Mouse (Mus musculus) heart, postnatal 0 days (tissue): ENCODE data around the gene Fgfr2. TPM values are rescaled to one million over a fixed set of nuclear protein-coding genes. Genes with fewer than 3 reads are reported as not detected.

Source experiments
- ATAC-seq: fragments of 200-750 bp; cut with Nextera tagmentation; 2 replicates; pipeline ENCODE4 v1.8.0; 2017; ENCODE audit warnings: low read depth, moderate number of reproducible peaks, moderate library complexity; ENCODE audit not compliant: insufficient read depth
- DNase-seq: peaks from one replicate; pipeline ENCODE4 v3.0.0-alpha.2; 2016; ENCODE audit warnings: low spot score
- H3K27ac ChIP-seq: fragments of 300-500 bp; sonication (generic); 2 replicates; pipeline ENCODE4 v1.5.1; 2014; ENCODE audit warnings: low read depth, mild to moderate bottlenecking
- H3K27me3 ChIP-seq: fragments of 300-500 bp; sonication (generic); 2 replicates; pipeline ENCODE4 v1.6.1; 2014; ENCODE audit warnings: low read length, mixed read lengths; ENCODE audit not compliant: control insufficient read depth, insufficient read depth
- H3K36me3 ChIP-seq: fragments of 300-500 bp; sonication (generic); replicated peaks from 2 replicates; pipeline ENCODE4 v1.6.1; 2014; ENCODE audit warnings: low read length, mixed read lengths; ENCODE audit not compliant: control insufficient read depth, insufficient read depth
- H3K4me1 ChIP-seq: fragments of 300-500 bp; sonication (generic); 2 replicates; pipeline ENCODE4 v1.6.1; 2014; ENCODE audit warnings: antibody characterized with exemption; ENCODE audit not compliant: control insufficient read depth, insufficient read depth
- H3K4me2 ChIP-seq: fragments of 300-500 bp; sonication (generic); 2 replicates; pipeline ENCODE4 v1.6.1; 2014; ENCODE audit warnings: low read depth, mild to moderate bottlenecking, low read length, moderate library complexity
- H3K4me3 ChIP-seq: fragments of 300-500 bp; sonication (generic); 2 replicates; pipeline ENCODE4 v1.5.1; 2014; ENCODE audit warnings: low read depth, low read length
- H3K9ac ChIP-seq: fragments of 300-500 bp; sonication (generic); replicated peaks from 2 replicates; pipeline ENCODE4 v1.6.1; 2014; ENCODE audit warnings: low read depth, low read length, mixed read lengths
- H3K9me3 ChIP-seq: fragments of 300-500 bp; sonication (generic); replicated peaks from 2 replicates; pipeline ENCODE4 v1.6.1; 2016; ENCODE audit warnings: low read length; ENCODE audit not compliant: control insufficient read depth
- CTCF ChIP-seq: IDR thresholded peaks from 2 replicates; pipeline ENCODE4 v1.5.1; 2016; ENCODE audit warnings: antibody characterized with exemption, control low read depth, low read depth
- EP300 ChIP-seq: IDR thresholded peaks from 2 replicates; pipeline ENCODE4 v1.6.1; 2016; ENCODE audit warnings: antibody characterized with exemption, low read depth
- WGBS: fragments of 180-500 bp; shearing (Covaris S2); extraction: QIAGEN DNeasy Blood & Tissue Kit; methylation state at CpG from one replicate; pipeline ENCODE4 v1.1.7; 2014; 5-methylcytosine and 5-hydroxymethylcytosine counted together
- polyA plus RNA-seq: library from polyadenylated mRNA; unstranded; fragments of >200 nt; fragmentation: Nextera tagmentation; extraction: Ambion mirVana; gene quantifications from 2 replicates; pipeline ENCODE4 v1.2.1, GENCODE M21; 2015
- total RNA-seq: library from RNA; depleted of rRNA; stranded (reverse); fragments of >200 nt; gene quantifications from 2 replicates; pipeline ENCODE4 v1.2.3, GENCODE M21; 2014; ENCODE audit warnings: low replicate concordance

Fgfr2 gene
- total and polyA plus RNA-seq, 2 experiments from 2014 or later, result 3.8 to 11.5 TPM

DNA sequence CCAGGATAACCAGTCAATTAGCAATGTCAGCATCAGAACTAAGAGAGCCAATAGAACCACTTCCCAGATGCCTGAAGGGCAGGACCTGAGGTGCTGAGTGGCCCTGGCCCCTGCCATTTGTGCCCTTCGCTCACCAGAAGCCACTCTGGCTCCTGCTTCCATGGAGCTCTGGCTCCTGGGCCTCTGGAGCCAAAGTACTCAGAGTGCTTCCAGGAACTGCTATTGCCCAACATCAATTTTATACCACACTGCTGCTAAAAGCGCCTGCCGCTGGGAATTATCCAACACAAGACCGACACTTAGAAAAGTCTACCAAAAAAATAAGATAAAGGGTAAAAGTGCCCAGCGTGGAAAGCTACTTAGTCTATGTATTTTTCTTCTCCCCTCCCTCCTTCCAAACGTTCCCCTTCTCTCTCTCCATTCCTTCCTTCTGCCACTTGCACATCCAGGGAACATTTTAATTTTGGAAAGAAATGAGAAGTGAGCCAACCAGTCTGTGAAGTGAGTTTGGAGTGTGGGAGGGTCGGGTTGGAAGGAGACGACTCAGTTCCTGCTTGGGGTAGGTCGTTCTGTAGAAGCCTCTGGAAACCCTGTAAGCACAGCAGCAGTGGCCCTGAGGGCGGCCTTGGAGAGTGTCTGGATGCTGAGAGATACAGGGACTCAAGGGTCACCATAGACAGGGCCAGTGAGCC lies 1216.5 kb downstream of the Fgfr2 start:
- Histone ChIP-seq H3K27me3 (no peaks in the 10 kb centered on the region), H3K4me3 (no peak overlapping the region), H3K4me2 (no peak overlapping the region), H3K9me3 (no peaks in the 10 kb centered on the region), H3K4me1 (no peaks in the 10 kb centered on the region), H3K27ac (no peak overlapping the region), H3K36me3 (no peaks in the 10 kb centered on the region), H3K9ac (no peak overlapping the region)
- DNase-seq (no peak), ATAC-seq (no peak)
- 71% methylated on average over 10 of the region's 10 CpGs for WGBS
- TF ChIP-seq CTCF (no peak), EP300 (no peak)

DNA sequence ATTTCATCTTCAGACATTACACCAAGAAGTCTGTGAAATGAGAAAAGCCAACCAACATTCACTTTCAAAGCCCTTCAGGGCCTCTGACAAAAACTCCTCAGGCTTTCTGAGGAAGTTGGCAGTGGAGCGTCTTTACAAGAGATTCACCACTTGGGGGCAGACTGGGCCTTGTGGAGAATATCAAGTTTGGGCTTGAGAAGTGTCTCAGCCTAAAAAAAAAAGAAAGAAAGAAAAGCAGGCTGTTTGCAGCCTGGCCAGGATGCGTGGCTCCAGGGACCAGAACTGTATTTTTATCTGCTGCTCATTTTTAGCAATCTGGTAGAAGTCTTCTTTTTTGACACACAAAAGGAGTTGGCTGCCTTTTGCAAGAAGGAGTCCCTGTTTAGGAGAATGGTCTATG lies 1223.8 kb downstream of the Fgfr2 start:
- DNase-seq, result peak; percentile 53
- no peak for ATAC-seq
- 3% methylated on average over 2 of the region's 2 CpGs for WGBS

DNA sequence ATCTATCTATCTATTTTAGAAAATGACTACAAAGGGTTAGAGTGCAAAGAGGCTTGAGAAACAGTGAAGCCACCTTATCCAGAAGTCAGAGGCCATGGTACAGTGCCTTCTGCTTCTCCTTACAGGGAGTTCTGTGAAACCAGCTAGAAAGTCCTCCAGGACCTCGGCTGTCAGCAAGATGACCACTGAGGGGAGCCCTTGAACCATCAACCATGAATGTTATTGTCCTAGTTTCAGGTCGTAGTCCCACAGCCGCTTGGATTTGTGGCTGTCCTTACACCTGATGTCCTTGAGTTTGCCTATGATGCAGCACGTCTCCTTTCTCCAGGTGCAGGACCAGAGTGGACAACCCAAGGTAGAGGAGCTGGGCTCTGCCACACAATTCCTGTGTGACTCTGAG lies 1225.9 kb downstream of the Fgfr2 start:
- DNase-seq (no peak), ATAC-seq (no peak)
- Histone ChIP-seq H3K9ac (no peak overlapping the region), H3K27me3 (no peaks in the 10 kb centered on the region), H3K4me3 (no peak overlapping the region), H3K9me3 (0 out of 2 replicates have a peak, but pooled peaks cover 6% of the 10 kb centered on the region), H3K4me2 (no peak overlapping the region), H3K27ac (no peak overlapping the region), H3K4me1 (no peaks in the 10 kb centered on the region), H3K36me3 (no peaks in the 10 kb centered on the region)
- 15% methylated on average over 4 of the region's 4 CpGs for WGBS
- TF ChIP-seq EP300 (no peak), CTCF (peak; percentile 38)

More for the DNA sequence above, 1223.8 kb downstream of the Fgfr2 start:
- H3K4me3 ChIP-seq, result no peak overlapping the region
- TF ChIP-seq CTCF (peak; percentile 61), EP300 (no peak)
- H3K4me1 ChIP-seq, result no peaks in the 10 kb centered on the region
- H3K27ac ChIP-seq, result no peak overlapping the region
- no peaks in the 10 kb centered on the region for H3K27me3 ChIP-seq
- H3K36me3 ChIP-seq, result no peaks in the 10 kb centered on the region
- H3K4me2 ChIP-seq, result no peak overlapping the region
- H3K9me3 ChIP-seq, result 0 out of 2 replicates have a peak, but pooled peaks cover 6% of the 10 kb centered on the region
- H3K9ac ChIP-seq, result no peak overlapping the region

DNA sequence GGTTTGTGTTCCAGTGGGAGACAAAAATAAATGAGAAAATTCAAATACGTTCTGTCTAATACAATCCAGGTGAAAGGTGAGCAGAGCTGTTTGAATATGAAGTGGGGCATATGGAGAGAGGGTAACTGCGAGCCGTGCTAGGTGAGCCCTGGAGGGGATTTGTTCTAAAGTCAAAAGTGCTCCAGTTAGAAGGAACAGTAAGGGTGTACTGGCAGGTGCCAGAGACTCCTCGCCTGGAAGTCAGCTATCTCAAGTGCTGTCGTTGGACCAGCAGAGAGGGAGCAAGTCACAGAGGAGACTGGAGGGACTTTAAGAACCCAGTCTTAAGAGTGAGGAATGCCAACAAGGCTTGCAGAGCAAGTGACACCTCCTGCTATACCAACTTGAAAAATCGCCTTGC lies 1240.3 kb downstream of the Fgfr2 start:
- Histone ChIP-seq H3K9ac (no peak overlapping the region), H3K27ac (no peak overlapping the region), H3K4me1 (no peaks in the 10 kb centered on the region), H3K27me3 (0 out of 2 replicates have a peak, but pooled peaks cover 6% of the 10 kb centered on the region), H3K4me2 (no peak overlapping the region), H3K9me3 (no peaks in the 10 kb centered on the region), H3K4me3 (no peak overlapping the region), H3K36me3 (no peaks in the 10 kb centered on the region)
- WGBS, result 41% methylated on average over 6 of the region's 6 CpGs
- ATAC-seq, result no peak
- DNase-seq, result no peak
- TF ChIP-seq EP300 (no peak), CTCF (no peak)

DNA sequence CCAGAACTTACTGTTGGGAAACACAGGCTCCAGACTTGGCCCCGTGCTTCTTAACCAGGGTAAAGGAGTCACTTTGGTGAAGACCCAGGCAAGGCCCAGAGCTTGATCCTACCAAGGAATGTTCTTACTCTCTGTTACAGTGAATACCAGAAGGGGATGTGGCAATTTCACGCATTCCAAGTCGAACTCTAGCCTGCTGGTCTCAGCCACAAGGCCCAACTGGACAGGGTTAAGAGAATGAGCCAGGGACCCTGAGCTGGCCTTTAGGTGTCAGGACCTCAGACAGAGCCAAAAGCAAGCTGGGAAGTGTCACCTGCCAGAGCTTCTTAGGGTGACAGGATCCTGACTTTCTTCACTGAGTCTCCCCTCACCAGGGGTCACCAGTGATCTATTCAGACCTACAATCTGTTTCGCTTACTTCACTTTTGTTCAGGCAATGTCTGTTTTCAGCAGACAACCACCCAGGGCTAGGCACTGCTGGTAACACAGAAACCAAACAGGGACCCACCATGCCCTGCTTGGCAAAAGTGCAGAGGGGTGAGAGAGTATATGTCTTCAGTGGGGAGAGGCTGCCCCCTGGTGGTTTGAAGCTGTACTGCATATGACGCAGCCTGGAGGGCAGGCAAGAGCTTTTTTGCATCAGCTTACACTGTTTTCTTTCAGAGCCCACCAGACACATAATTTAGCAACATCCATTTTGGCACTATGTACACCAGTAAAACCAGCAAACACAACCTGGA lies 1241.1 kb downstream of the Fgfr2 start:
- H3K4me3 ChIP-seq, result no peak overlapping the region
- TF ChIP-seq EP300, result no peak
- TF ChIP-seq CTCF, result peak; percentile 97
- H3K4me2 ChIP-seq, result no peak overlapping the region
- no peaks in the 10 kb centered on the region for H3K36me3 ChIP-seq
- WGBS, result 55% methylated on average over 5 of the region's 5 CpGs
- H3K27me3 ChIP-seq, result 0 out of 2 replicates have a peak, but pooled peaks cover 6% of the 10 kb centered on the region
- ATAC-seq (no peak), DNase-seq (peak; percentile 34)
- no peaks in the 10 kb centered on the region for H3K9me3 ChIP-seq
- H3K27ac ChIP-seq, result no peak overlapping the region
- no peak overlapping the region for H3K9ac ChIP-seq
- H3K4me1 ChIP-seq, result no peaks in the 10 kb centered on the region
